Mouse (Mus musculus) heart, postnatal 4 days (tissue): ENCODE measurements around the gene Ccdc162. TPM values are rescaled to one million over a fixed set of nuclear protein-coding genes. Genes with fewer than 3 reads are reported as not detected.
A peak's percentile ranks its signal among the peaks of the same experiment; 100 is the strongest.

Experiments used
- DNase-seq: peaks from one replicate; pipeline ENCODE4 v3.0.0; 2021
- total RNA-seq, 2 experiments: library from RNA; stranded (reverse); gene quantifications; 2 replicates each; pipeline ENCODE4 v1.2.3; 2021

The Ccdc162 gene
- total RNA-seq, 2 experiments from 2014 or later, result 0.10 to 0.18 TPM

GRCm38 (mm10) chr10:41575451-41576327, 140.7 kb downstream of the Ccdc162 start:
- no peak for DNase-seq

DNA sequence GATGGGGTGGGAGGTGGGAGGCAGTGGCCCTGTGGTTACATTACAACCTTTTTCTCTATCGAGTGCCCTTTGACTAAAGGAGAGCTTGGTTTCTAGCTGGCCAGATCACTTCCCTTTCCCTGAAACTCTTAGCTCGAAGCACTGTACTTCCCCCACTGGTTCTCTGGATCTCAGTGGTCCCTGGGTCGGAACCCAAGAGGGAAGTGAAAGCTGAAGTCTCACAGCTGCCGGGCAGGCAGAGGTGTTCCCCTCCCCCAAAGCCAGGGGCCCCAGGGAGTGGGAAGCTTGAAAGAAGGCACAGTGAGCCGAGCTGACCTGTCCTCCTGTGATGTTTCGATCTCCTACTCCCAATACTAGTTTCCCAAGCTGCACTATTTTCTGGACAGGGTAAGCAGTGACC, 143.2 kb downstream of the Ccdc162 start:
- DNase-seq, result peak; percentile 29

- no peak for DNase-seq
Measured at GRCm38 (mm10) chr10:41572274-41572673, 144.2 kb downstream of the Ccdc162 start.

- no peak for DNase-seq
Measured at GRCm38 (mm10) chr10:41571065-41571464, 145.4 kb downstream of the Ccdc162 start.

DNA sequence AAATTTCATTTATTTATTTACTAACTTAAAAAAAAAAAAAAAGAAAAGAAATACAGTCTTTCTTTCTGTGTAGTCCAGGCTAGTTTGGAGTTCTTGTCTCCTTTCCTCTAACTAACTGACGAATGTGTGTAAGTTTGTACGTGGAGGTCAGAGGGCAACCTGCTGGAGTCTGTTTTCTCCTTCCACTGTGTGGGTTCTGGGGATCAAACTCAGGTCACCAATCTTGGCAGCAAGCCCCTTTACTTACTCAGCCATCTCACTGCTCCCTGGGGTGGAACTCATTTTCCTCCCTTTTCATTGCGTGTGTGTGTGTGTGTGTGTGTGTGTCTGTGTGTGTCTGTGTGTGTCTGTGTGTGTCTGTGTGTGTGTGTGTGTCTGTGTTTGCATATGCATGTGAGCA, 148.1 kb downstream of the Ccdc162 start:
- no peak for DNase-seq

DNA sequence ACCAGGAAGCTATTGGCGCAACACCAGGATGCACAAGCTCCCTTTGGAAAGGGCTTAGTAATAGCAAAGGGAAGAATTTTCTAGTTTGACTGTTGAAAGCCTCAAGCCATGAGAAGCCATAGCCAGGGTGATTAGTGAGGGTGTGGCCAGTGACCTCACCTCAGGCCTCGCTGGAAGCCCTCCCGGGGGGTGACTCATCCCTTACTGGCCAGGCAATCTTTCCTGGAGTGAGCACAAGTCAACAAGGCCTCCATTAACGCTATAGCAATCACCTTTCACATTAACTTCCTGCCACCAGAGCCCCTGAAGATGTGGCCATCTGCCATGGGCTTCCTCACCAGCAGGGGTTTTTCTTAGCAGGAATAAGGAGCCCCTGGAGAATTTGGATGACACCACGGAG, 151.3 kb downstream of the Ccdc162 start:
- peak; percentile 69 for DNase-seq

GRCm38 (mm10) chr10:41561701-41562395, 154.6 kb downstream of the Ccdc162 start:
- DNase-seq, result no peak

DNA sequence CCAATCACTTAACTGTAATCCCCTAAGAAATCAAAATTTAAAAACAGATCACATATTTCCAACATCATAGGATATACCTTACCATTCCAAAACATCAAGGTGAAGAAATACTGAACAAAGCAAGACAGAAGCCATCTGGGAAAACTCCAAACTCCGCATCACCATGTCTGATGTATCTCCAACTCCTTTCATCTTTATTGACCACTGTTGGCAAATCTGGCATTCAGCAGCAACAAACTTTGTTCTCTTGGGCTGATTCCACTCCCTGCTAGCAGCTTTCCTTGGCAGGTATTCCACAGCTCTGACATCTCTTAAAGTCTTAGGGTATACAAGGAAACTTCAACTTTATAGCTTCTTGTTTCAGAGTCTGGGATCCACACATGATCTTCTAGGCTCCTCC, 158.0 kb downstream of the Ccdc162 start:
- DNase-seq, result no peak

- no peak for DNase-seq
Measured at GRCm38 (mm10) chr10:41555081-41555480, 161.4 kb downstream of the Ccdc162 start.

DNA sequence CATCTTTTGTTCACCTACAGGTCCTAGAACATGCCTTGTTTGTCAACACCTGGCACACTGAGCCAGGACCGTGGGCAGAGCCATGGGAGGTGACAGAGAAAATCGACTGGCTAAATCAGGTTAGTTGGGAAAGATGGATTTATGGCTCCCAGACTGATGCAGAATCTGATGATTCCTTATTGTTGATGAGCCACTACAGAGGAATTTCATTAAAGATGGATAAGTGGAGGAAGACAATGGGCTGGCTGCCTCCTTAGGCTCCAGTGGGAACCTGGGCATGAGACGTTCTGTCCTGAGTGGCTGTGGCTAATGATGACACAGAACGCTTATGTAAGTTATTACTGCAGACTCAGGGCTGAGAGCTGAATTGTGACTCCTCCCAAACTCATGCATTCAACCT, 162.7 kb downstream of the Ccdc162 start:
- no peak for DNase-seq

GRCm38 (mm10) chr10:41552847-41553589, 163.4 kb downstream of the Ccdc162 start:
- peak; percentile 35 for DNase-seq

DNA sequence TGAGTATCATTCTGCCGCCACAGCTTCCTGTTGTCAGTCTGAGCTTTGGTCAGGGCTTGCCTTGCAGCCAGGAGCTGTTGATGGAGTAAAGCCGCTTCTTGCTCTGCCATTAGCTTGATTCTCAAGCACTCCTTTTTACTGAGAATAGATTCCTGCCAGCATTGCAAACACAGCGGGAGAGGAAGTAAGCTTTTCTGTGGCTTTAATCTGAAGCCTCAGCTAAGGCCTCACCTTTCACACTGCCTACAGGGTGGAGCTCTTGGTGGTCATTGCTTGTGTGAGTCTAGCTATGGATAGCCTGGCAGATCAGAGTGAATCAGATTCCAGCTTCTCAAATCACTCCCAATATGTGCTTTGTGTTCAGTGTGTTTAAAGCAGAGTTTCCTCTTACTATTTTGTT, 164.1 kb downstream of the Ccdc162 start:
- DNase-seq, result no peak

DNA sequence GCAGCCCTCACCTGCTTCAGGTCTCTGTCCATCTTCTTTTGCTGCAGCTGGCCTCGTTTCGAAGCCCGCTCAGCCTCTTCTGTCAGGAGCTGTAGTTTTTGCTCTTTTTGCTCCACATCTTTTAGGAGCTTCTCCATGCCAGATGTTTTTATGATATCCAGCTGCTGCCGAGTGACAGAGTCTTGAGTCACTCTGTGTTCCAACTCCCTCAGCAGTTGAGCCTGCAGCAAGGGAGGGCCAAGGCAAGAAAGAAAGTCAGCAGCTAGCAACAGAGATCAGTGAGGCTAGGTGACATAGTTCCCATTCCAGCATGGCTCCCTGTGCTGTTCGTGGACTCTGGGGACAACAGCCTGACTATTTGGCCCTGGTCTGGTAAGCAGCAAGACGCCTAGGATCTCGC, 165.7 kb downstream of the Ccdc162 start:
- DNase-seq, result no peak

DNA sequence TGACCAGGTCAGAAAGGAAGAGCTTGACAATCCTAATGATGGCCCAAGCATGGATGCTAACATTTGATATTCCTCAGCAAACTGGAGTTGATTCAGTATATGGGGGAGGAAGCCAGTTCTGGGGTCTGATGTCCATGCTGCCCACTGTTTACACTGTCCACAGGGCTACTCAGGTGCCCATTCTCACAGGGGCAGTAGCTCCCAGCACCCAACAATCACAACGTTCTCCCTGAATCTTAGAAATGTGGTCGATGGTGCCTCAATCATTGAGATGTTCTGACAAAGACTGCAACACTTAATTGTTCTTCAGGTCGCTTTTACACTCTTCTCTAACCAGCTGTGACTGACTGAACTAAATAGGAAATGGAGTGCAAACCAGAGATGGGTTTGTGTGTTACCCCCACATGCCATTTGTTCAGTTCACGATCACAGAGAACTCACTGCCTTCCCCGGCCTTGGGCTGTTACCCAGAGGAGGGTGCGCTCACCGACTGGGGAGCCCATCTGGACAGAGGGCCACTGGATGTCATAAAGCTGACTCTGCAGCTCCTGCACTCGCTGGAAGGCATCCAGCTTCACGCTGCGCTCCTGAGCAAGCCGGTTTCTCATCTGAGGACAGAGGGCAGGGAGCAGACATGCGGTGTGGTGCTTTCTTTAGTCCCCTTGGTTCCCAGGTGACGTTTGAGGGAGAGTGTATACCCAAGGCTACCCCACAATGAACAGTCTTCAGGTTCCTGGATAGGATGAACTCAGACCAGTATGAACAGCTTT, 169.9 kb downstream of the Ccdc162 start:
- DNase-seq, result peak; percentile 16

DNA sequence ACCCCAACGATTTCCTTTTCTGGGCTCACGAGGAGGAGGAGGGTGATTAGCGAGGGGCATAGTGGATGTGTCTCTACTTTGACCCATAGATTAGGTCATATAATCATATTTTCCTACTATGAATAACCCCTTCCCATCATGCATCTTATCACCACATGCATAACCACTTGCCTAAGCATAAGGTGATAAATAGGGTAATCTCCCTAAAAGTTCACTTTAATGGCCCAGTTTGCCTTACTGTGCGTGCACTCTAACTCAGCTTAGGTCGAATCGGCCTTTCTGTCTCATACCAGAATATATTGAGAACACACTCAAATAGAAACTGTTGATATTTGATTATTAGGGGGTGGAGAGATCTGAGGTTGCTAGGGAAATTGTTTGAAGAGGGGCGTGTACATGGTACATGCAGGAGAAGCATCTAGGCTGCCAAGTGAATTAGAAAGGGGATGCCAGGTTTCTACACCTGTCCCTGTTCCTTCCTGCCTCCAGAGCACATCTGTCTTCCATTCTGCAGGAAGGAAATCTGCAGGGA, 171.1 kb downstream of the Ccdc162 start:
- DNase-seq, result no peak

DNA sequence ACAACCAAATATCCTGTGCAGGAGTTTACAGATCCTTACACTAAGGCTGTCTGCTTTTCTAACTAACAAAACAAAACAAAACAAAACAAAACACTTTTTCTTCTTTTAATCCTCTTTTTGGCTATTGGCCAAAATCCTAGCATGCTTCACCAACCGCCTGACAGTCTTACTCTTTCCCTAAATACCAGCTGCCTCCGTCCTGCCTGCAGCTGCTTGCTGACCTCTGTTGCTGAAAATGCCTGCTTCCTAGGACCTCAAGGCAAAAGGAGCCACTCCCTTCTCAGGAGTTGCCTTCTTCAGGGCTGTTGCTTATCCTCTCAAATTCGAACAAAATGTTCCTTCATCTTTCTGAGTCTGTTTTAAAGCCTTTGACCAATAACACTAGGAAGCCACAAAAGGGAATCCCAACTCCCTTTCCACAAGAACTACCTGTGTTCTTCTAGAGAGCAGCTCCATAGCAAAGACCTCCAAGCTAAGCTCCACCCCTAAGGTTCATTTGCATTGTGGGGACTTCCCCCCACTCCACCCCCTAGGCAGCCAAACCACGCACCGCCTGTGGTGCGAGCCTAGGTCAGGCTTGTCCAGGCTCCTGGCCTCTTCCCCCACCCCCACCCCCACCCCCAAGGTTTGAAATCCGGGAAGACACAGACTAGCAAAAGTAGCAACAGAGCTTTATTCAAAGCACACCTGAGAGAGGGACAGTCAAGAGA, 171.8 kb downstream of the Ccdc162 start:
- no peak for DNase-seq

DNA sequence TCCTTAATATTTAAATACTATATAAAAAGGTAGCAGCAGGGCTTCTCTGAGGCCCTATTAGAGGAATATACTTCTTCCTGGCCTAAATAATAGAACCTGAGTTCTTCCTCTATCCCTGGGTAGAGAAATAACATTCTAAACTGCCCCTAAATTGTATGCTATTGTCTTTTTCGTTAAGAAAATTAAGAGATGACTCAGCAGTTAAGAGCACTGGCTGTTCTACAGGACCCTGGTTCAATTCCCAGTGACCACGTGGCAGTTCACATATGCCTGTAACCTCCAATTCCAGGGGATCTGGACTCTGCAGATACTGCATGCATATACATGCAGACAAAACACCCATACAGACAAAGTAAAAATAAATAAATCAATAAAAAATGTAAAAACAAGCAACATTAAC, 172.6 kb downstream of the Ccdc162 start:
- DNase-seq, result no peak

DNA sequence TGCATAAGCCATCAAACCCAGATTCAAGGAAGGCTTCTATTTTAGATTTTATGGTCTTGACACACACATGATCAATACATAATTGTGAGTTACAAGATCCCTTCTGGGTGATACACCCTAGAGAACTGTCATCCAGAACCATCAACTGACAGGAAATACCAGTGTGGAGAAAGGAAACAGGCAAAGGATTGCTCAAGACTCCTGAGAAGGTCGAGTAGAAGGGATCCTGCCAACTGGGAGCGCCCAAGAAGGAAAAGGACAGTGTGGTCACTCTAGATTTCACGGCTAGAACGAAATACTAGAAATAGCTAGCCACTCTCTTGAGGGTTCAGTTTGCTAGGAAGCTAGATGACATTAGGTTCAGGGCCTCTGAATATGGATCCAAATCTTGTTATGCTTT, 173.0 kb downstream of the Ccdc162 start:
- DNase-seq, result no peak

GRCm38 (mm10) chr10:41542057-41542456, 174.4 kb downstream of the Ccdc162 start:
- DNase-seq, result no peak

GRCm38 (mm10) chr10:41538986-41539385, 177.4 kb downstream of the Ccdc162 start:
- DNase-seq, result no peak

DNA sequence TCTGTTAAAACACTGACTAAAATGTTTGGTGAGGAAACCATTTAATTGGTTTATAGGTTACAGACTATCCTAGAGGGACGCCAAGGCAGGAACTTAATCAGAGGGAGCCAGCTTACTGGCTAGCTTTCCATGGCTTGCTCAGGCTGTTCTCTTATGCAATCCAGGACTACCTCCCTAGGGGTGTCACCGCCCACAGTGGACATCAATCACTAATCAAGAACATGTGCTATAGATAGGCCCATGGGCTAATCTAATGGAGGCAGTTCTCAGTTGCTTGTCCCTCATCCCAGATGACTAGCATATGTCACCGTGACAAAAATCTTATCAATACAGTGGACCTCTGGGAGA, 178.5 kb downstream of the Ccdc162 start:
- DNase-seq, result no peak
